Mouse (Mus musculus) c-Kit-positive CD71-positive TER-119-negative erythroid progenitor cells, embryonic 14.5 days (primary cell): Measurements from ENCODE around the gene Hps5.
A peak's percentile ranks its signal among the peaks of the same experiment; 100 is the strongest.
"Not testable (repeated sequence)": the region's sequence is repeated elsewhere in the genome, so short reads cannot be mapped to it uniquely, and the experiment has no call there.

Source experiments
- DNase-seq: peaks from one replicate; pipeline ENCODE4 v3.0.0-alpha.2; 2013; ENCODE audit warnings: low read depth

The Hps5 gene

GRCm38 (mm10) chr7:46795287-46796205 is at the start of gene Hps5, which contains the start of gene Gtf2h1:
Gene Hps5 (minus strand): TSS chr7:46796064.
Gene Gtf2h1 (plus strand): TSS chr7:46796103.
- DNase-seq, result peak; percentile 97

DNA sequence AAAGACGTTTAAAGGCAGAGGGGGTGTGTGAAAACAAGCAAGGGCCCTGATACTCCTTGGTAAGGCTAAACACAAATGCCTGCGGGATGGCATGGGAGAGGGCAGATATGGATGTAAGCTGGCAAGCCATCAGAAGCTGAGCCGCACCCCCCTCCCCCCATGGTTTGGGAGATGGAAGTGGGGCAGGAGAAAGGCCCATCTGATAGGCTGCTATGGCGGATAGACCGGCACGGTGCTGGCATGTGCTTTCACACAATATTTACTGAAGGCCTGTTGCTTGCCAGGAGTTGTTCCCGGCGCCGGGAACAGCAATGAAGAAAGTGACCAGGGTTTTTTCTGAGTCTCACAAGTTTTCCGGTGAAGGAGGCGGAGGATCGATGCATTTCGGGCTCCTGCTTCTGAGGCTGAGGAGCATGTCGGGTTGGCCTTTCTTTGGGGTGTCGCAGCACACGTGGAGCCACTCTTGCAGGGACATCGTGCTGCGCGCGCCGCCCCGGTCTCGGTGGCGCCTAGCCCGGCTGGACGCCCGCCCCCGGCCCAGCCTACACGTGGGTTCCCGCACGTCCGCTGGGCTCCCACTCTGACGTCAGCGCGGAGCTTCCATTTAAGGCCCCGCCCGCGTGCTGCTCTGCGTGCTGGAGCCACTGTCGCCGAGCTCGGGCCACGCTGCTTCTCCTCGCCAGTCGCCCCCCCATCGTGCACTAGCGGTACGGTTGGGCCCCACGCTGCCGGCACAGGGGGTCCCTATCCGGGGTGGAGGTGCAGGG is 49.5 kb upstream of the Hps5 start:
- DNase-seq, result peak; percentile 70

- no peak for DNase-seq
These were observed 47.7 kb upstream of the Hps5 start for GRCm38 (mm10) chr7:46843576-46843975.

DNA sequence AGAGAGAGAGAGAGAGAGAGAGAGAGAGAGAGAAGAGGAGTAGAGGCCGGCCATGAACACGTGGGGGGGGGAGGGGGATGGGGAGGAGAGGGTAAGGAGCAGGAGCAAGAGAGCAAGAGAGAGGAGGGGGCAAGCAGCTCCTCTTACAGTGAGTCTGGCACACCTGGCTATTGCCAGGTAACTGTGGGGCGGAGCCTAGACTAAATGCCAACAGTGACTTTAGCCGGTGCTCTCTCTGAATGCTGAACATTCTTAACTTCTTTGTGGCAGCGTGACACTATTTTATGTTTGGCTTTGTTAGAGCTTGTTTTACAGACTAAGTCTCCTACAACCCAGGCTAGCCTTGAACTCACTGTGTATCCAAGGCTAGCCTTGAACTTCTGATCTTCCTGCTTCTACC is 46.4 kb upstream of the Hps5 start:
- DNase-seq, result no peak

- DNase-seq, result no peak
These were observed 45.1 kb upstream of the Hps5 start, which contains the start of gene Ldha for GRCm38 (mm10) chr7:46840787-46841525. Gene Ldha (plus strand): TSS chr7:46841475.

- no peak for DNase-seq
These were observed 44.5 kb upstream of the Hps5 start for GRCm38 (mm10) chr7:46840326-46840725.

GRCm38 (mm10) chr7:46839861-46840260 is 44.0 kb upstream of the Hps5 start:
- no peak for DNase-seq

- DNase-seq, result no peak
These were observed 43.6 kb upstream of the Hps5 start for GRCm38 (mm10) chr7:46839446-46839845.

GRCm38 (mm10) chr7:46838891-46839302 is 43.0 kb upstream of the Hps5 start:
- no peak for DNase-seq

DNA sequence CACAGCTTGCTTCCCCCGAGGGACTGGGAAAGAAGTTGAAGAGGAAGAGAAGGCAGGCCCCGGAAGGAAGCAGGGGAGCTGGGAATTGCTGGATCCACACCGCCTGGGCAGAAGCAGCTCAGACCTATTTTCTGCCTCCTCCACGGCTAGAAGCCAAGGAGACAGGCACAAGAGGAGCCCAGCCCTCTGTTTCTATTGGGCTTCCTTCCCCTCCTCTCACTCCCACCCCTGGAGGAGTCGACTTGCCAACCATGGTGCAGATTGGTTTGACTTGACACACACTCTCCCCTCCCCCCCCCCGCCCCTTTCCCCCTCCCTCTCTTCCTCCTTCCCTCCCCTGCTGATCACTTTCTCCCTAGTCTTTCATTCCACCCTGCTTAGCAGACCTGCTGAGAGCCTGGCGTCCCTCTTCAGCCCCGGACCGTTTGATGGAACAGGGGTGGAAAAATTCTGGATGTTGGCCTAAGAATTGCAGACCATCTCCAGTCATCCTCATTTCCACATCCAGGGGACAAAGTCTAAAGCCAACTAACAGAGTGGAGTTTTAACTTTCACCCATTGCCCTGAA is 42.3 kb upstream of the Hps5 start:
- no peak for DNase-seq

- DNase-seq, result no peak
These were observed 41.2 kb upstream of the Hps5 start for GRCm38 (mm10) chr7:46837073-46837472.

DNA sequence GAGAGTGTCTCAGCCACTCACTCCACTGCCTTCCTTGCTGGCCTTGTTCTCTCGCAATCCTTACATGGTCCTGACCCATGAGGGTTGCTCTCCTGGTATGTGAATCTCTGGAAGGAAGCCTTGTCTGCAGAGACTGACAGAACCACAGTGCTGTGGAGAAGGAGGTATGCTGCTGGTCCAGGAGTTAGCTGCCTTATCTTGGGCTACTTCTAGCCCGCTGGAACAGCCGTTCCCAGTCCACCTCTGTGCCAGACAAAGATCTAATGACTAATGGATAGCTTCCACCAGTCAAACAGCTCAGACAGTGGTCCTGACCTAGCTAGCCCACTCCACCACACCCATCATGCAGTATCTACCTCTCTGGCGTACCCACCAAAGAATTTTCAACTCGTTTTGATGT is 40.5 kb upstream of the Hps5 start:
- no peak for DNase-seq

GRCm38 (mm10) chr7:46834994-46835610 is 39.2 kb upstream of the Hps5 start:
- no peak for DNase-seq

GRCm38 (mm10) chr7:46833670-46834255 is 37.9 kb upstream of the Hps5 start:
- DNase-seq, result no peak

DNA sequence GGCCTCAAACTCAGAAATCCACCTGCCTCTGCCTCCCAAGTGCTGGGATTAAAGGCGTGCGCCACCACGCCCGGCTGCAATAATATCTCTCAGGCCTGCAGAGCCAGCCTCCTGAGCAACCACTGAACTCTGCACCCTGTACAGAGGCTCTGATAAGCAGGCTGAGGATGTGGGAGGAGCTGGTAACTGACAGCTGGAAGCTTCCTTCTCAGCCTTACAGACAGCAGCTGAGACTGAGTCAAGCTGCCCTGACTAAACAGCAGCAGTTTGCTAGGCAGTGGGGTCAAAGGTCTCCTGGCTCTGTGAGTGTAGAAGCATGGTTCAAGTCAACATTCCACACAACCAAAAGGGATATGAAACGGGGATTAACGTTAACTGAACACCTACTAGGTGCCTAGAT is 37.4 kb upstream of the Hps5 start:
- peak; percentile 59 for DNase-seq

DNA sequence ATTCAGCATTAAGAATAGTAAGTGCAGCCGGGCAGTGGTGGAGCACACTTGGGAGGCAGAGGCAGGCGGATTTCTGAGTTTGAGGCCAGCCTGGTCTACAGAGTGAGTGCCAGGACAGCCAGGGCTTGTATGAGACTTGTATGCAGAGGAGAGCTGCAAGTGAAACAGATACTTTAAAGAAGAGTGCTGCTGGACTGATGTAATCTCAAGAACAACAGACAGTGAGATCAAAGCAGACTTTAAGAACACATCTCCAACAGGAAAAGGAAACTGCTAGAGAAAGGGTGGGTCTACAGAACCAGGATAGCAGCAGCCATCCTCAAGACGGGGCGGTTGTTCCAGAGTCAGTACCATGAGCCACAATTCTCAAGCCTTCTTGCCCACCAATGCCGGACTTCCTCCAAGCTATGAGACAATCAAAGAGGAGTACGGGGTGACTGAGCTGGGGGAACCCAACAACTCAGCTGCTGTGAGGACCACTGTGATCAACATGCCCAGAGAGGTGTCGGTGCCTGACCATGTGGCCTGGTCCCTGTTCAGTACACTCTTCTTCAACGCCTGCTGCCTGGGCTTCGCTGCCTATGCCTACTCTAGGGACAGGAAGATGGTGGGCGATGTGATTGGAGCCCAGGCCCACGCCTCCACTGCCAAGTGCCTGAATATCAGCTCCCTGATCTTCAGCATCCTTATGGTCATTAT is 36.4 kb upstream of the Hps5 start:
- not testable (repeated sequence) for DNase-seq

GRCm38 (mm10) chr7:46831693-46832092 is 35.8 kb upstream of the Hps5 start:
- DNase-seq, result no peak

DNA sequence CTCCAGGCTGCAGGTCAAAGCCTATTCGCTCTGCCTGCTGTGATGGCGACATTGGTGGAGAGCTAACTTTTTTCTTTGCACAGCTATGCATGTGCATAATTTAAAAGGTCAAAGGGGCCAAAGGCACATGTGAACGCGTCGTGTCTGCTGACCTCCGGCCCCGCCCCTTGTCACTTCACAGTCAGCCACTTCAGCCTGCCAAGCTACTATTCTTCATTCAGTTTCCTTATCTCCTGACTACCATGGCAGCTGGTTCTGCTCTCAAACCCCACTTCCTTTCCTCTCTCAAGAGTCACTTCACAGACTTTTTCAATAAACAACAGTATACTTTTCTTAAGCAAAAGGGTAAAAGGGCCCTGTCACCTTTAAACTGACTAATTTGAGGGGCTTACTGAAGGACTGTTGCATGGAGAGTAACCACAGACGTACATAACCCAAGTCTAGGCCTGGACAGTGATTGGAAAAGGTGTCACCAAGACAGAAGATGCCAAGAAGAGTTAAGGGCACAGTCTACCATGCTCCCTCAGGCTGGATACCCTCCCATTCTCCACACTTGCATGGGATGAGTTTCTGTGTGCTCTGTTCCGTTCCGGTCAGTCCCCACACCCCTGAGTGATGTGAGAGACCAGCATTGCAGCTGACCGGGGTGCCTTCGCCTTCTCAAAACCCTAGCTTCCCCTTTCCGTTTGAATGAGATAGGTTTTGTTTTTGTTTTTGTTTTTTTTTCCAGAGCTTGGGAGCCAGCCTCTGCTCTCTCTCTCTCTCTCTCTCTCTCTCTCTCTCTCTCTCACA is 35.1 kb upstream of the Hps5 start:
- no peak for DNase-seq

DNA sequence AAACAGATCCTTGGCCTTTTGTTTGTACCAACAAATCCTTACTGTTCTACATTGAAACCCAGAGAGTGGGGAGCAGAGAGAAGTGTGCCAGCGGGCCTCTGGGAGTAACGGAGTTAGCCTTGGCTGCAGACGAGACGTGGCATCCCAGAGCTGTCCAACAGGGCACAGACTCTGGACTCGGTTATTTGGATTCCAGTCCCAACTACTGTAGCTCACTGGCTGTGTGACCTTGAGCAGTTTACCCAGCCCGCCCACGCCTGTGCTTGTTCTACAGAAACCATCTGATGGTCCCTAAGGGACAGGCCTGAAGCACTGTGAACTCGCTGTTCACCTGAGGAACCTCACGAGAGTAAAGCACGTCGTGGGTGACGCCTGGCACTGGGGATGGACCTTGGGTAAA is 34.0 kb upstream of the Hps5 start:
- no peak for DNase-seq

DNA sequence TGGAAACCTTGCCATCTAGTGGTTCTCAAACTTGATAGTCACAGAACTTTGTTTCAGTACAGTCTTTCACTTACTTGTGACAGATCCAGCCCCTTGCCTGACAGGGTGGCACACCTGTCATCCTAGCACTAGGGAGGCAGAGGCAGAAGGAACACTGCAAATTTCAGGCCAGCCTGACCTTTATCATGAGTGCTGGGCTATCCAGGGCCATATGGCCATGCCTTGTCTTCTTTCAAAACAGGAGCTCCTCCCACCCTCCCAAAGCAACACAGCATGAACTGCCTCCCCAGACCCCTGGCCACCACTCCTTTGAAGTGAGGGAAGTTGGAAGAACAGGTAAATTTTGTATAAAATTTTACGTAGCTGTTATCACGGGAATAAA is 31.9 kb upstream of the Hps5 start:
- DNase-seq, result no peak
